Mouse (Mus musculus) midbrain, embryonic 15.5 days (tissue): ENCODE measurements around the gene Mustn1. TPM values are rescaled to one million over a fixed set of nuclear protein-coding genes. Genes with fewer than 3 reads are reported as not detected.

Source experiments
- ATAC-seq: fragments of 200-750 bp; cut with Nextera tagmentation; replicated peaks from 2 replicates; pipeline ENCODE4 v1.8.0; 2017; ENCODE audit warnings: moderate TSS enrichment
- H3K27ac ChIP-seq: fragments of 300-500 bp; sonication (generic); 2 replicates; pipeline ENCODE4 v1.5.1; 2015; ENCODE audit warnings: mild to moderate bottlenecking, inconsistent platforms
- H3K27me3 ChIP-seq: fragments of 300-500 bp; sonication (generic); replicated peaks from 2 replicates; pipeline ENCODE4 v1.6.1; 2015; ENCODE audit warnings: inconsistent platforms
- H3K36me3 ChIP-seq: fragments of 300-500 bp; sonication (generic); replicated peaks from 2 replicates; pipeline ENCODE4 v1.6.1; 2015; ENCODE audit warnings: inconsistent platforms
- H3K4me1 ChIP-seq: fragments of 300-500 bp; sonication (generic); 2 replicates; pipeline ENCODE4 v1.6.1; 2015; ENCODE audit warnings: inconsistent platforms
- H3K4me2 ChIP-seq: fragments of 300-500 bp; sonication (generic); 2 replicates; pipeline ENCODE4 v1.6.1; 2015; ENCODE audit warnings: inconsistent platforms, mild to moderate bottlenecking, moderate library complexity
- H3K4me3 ChIP-seq: fragments of 300-500 bp; sonication (generic); 2 replicates; pipeline ENCODE4 v1.5.1; 2015; ENCODE audit warnings: mild to moderate bottlenecking, inconsistent platforms
- H3K9ac ChIP-seq: fragments of 300-500 bp; sonication (generic); 2 replicates; pipeline ENCODE4 v1.6.1; 2015; ENCODE audit warnings: mild to moderate bottlenecking, inconsistent platforms
- H3K9me3 ChIP-seq: fragments of 300-500 bp; sonication (generic); 2 replicates; pipeline ENCODE4 v1.6.1; 2016; ENCODE audit warnings: inconsistent platforms
- WGBS: fragments of 180-500 bp; shearing (Covaris S2); methylation state at CpG from one replicate; pipeline ENCODE4 v1.1.7; 2015; ENCODE audit warnings: mixed read lengths; 5-methylcytosine and 5-hydroxymethylcytosine counted together
- polyA plus RNA-seq: library from polyadenylated mRNA; unstranded; fragments of >200 nt; fragmentation: Nextera tagmentation; extraction: Ambion mirVana; gene quantifications from 2 replicates; pipeline ENCODE4 v1.2.1, GENCODE M21; 2015

The Mustn1 gene
- polyA plus RNA-seq, result 0.50 and 0.76 TPM in 2 replicates

GRCm38 (mm10) chr14:30878958-30879571 is at the start of gene Mustn1:
Gene Mustn1 (plus strand): TSS chr14:30879200.
- no peaks in the 10 kb centered on the region for H3K4me1 ChIP-seq
- 78% methylated on average over 11 of the region's 11 CpGs for WGBS
- no peaks in the 10 kb centered on the region for H3K9me3 ChIP-seq
- no peaks in the 10 kb centered on the region for H3K36me3 ChIP-seq
- no peak for ATAC-seq
- H3K27me3 ChIP-seq, result no peaks in the 10 kb centered on the region
- no peak within 1 kb of the TSS for H3K4me2 ChIP-seq
- no peak within 1 kb of the TSS for H3K4me3 ChIP-seq
- no peak within 1 kb of the TSS for H3K9ac ChIP-seq
- no peak within 1 kb of the TSS for H3K27ac ChIP-seq

- Histone ChIP-seq H3K9ac (no peak overlapping the region), H3K27ac (no peak overlapping the region), H3K27me3 (no peaks in the 10 kb centered on the region), H3K36me3 (no peaks in the 10 kb centered on the region), H3K4me2 (no peak overlapping the region), H3K9me3 (no peaks in the 10 kb centered on the region), H3K4me3 (no peak overlapping the region), H3K4me1 (no peaks in the 10 kb centered on the region)
- 93% methylated on average over 14 of the region's 14 CpGs for WGBS
- no peak for ATAC-seq
Observed at GRCm38 (mm10) chr14:30837416-30837996, 41.5 kb upstream of the Mustn1 start.

- no peak overlapping the region for H3K27ac ChIP-seq
- no peak overlapping the region for H3K9ac ChIP-seq
- no peak for ATAC-seq
- WGBS, result 93% methylated on average over 3 of the region's 3 CpGs
- no peaks in the 10 kb centered on the region for H3K4me1 ChIP-seq
- H3K4me2 ChIP-seq, result no peak overlapping the region
- no peaks in the 10 kb centered on the region for H3K27me3 ChIP-seq
- H3K36me3 ChIP-seq, result 0 out of 2 replicates have a peak, but pooled peaks cover 3% of the 10 kb centered on the region
- no peak overlapping the region for H3K4me3 ChIP-seq
- no peaks in the 10 kb centered on the region for H3K9me3 ChIP-seq
Observed at GRCm38 (mm10) chr14:30843701-30844100, 35.3 kb upstream of the Mustn1 start.

- 90% methylated on average over 5 of the region's 5 CpGs for WGBS
- H3K27me3 ChIP-seq, result no peaks in the 10 kb centered on the region
- ATAC-seq, result no peak
- H3K36me3 ChIP-seq, result 0 out of 2 replicates have a peak, but pooled peaks cover 3% of the 10 kb centered on the region
- H3K4me2 ChIP-seq, result no peak overlapping the region
- H3K27ac ChIP-seq, result no peak overlapping the region
- H3K9me3 ChIP-seq, result no peaks in the 10 kb centered on the region
- H3K4me1 ChIP-seq, result no peaks in the 10 kb centered on the region
- no peak overlapping the region for H3K4me3 ChIP-seq
- no peak overlapping the region for H3K9ac ChIP-seq
Observed at GRCm38 (mm10) chr14:30850504-30850903, 28.5 kb upstream of the Mustn1 start.

- no peak for ATAC-seq
- WGBS, result 95% methylated on average over 5 of the region's 5 CpGs
Observed at GRCm38 (mm10) chr14:30852325-30852724, 26.7 kb upstream of the Mustn1 start.

GRCm38 (mm10) chr14:30855316-30855715 is 23.7 kb upstream of the Mustn1 start:
- 94% methylated on average over 3 of the region's 3 CpGs for WGBS
- H3K4me3 ChIP-seq, result no peak overlapping the region
- no peak for ATAC-seq

More at GRCm38 (mm10) chr14:30852325-30852724, 26.7 kb upstream of the Mustn1 start:
- no peak overlapping the region for H3K9ac ChIP-seq
- H3K4me1 ChIP-seq, result no peaks in the 10 kb centered on the region
- no peak overlapping the region for H3K4me2 ChIP-seq
- no peak overlapping the region for H3K4me3 ChIP-seq
- no peaks in the 10 kb centered on the region for H3K9me3 ChIP-seq
- H3K36me3 ChIP-seq, result no peaks in the 10 kb centered on the region
- no peak overlapping the region for H3K27ac ChIP-seq
- no peaks in the 10 kb centered on the region for H3K27me3 ChIP-seq

GRCm38 (mm10) chr14:30856885-30857507 is 22.0 kb upstream of the Mustn1 start:
- Histone ChIP-seq H3K27me3 (no peaks in the 10 kb centered on the region), H3K4me2 (no peak overlapping the region), H3K27ac (no peak overlapping the region), H3K4me1 (no peaks in the 10 kb centered on the region), H3K9me3 (no peaks in the 10 kb centered on the region), H3K4me3 (no peak overlapping the region), H3K36me3 (no peaks in the 10 kb centered on the region), H3K9ac (no peak overlapping the region)
- 89% methylated on average over 10 of the region's 10 CpGs for WGBS
- ATAC-seq, result no peak

More at GRCm38 (mm10) chr14:30855316-30855715, 23.7 kb upstream of the Mustn1 start:
- no peak overlapping the region for H3K27ac ChIP-seq
- no peaks in the 10 kb centered on the region for H3K4me1 ChIP-seq
- no peaks in the 10 kb centered on the region for H3K27me3 ChIP-seq
- H3K9me3 ChIP-seq, result no peaks in the 10 kb centered on the region
- no peak overlapping the region for H3K4me2 ChIP-seq
- H3K36me3 ChIP-seq, result no peaks in the 10 kb centered on the region
- no peak overlapping the region for H3K9ac ChIP-seq

- H3K9ac ChIP-seq, result no peak overlapping the region
- H3K27me3 ChIP-seq, result no peaks in the 10 kb centered on the region
- no peak overlapping the region for H3K27ac ChIP-seq
- ATAC-seq, result no peak
- H3K4me2 ChIP-seq, result no peak overlapping the region
- no peaks in the 10 kb centered on the region for H3K9me3 ChIP-seq
- H3K4me3 ChIP-seq, result no peak overlapping the region
- no peaks in the 10 kb centered on the region for H3K4me1 ChIP-seq
- 89% methylated on average over 4 of the region's 4 CpGs for WGBS
- no peaks in the 10 kb centered on the region for H3K36me3 ChIP-seq
Observed at GRCm38 (mm10) chr14:30857990-30858389, 21.0 kb upstream of the Mustn1 start.

- Histone ChIP-seq H3K27me3 (no peaks in the 10 kb centered on the region), H3K4me2 (no peak overlapping the region), H3K36me3 (0 out of 2 replicates have a peak, but pooled peaks cover 3% of the 10 kb centered on the region), H3K4me1 (no peaks in the 10 kb centered on the region), H3K4me3 (no peak overlapping the region), H3K27ac (no peak overlapping the region), H3K9me3 (no peaks in the 10 kb centered on the region), H3K9ac (no peak overlapping the region)
- ATAC-seq, result no peak
- 77% methylated on average over 16 of the region's 16 CpGs for WGBS
Observed at GRCm38 (mm10) chr14:30861421-30862125, 17.4 kb upstream of the Mustn1 start.

GRCm38 (mm10) chr14:30862368-30862767 is 16.6 kb upstream of the Mustn1 start:
- ATAC-seq, result no peak
- Histone ChIP-seq H3K9ac (no peak overlapping the region), H3K27ac (no peak overlapping the region), H3K9me3 (no peaks in the 10 kb centered on the region), H3K4me2 (no peak overlapping the region), H3K27me3 (no peaks in the 10 kb centered on the region), H3K36me3 (0 out of 2 replicates have a peak, but pooled peaks cover 3% of the 10 kb centered on the region), H3K4me1 (no peaks in the 10 kb centered on the region), H3K4me3 (no peak overlapping the region)
- WGBS, result 94% methylated on average over 9 of the region's 9 CpGs

GRCm38 (mm10) chr14:30865311-30865710 is 13.7 kb upstream of the Mustn1 start:
- 65% methylated on average over 3 of the region's 3 CpGs for WGBS
- Histone ChIP-seq H3K27me3 (no peaks in the 10 kb centered on the region), H3K27ac (no peak overlapping the region), H3K36me3 (0 out of 2 replicates have a peak, but pooled peaks cover 3% of the 10 kb centered on the region), H3K9ac (no peak overlapping the region), H3K4me2 (no peak overlapping the region), H3K9me3 (no peaks in the 10 kb centered on the region), H3K4me1 (no peaks in the 10 kb centered on the region), H3K4me3 (no peak overlapping the region)
- ATAC-seq, result no peak

- H3K4me2 ChIP-seq, result no peak overlapping the region
- ATAC-seq, result no peak
- no peaks in the 10 kb centered on the region for H3K27me3 ChIP-seq
- no peaks in the 10 kb centered on the region for H3K4me1 ChIP-seq
- whole genome bisulfite sequencing, result 29% methylated on average over 5 of the region's 5 CpGs
- H3K36me3 ChIP-seq, result 0 out of 2 replicates have a peak, but pooled peaks cover 3% of the 10 kb centered on the region
- H3K27ac ChIP-seq, result no peak overlapping the region
- no peaks in the 10 kb centered on the region for H3K9me3 ChIP-seq
- H3K4me3 ChIP-seq, result no peak overlapping the region
- H3K9ac ChIP-seq, result no peak overlapping the region
Observed at GRCm38 (mm10) chr14:30867042-30867441, 12.0 kb upstream of the Mustn1 start.
